Mouse (Mus musculus): ENCODE results near the gene Wdr61.

GRCm38 (mm10) chr9:54715776-54716175 lies 18.5 kb downstream of the Wdr61 start:
- no peak for TF ChIP-seq EP300 (IDR thresholded peaks at IDR 0.05; ENCODE audit: low read depth)
- no peak for TF ChIP-seq CTCF (IDR thresholded peaks at IDR 0.05; ENCODE audit: low read depth)

Data from liver, postnatal 0 days (tissue).